Mouse (Mus musculus) C2C12 (cell line): Measurements from ENCODE around the gene Vac14.

Source experiments
- CTCF ChIP-seq: IDR thresholded peaks from one replicate; pipeline ENCODE4 v1.5.1; 2011; ENCODE audit not compliant: control insufficient read depth, insufficient read depth, insufficient read length
- MYOD1 ChIP-seq: IDR thresholded peaks from one replicate; pipeline ENCODE4 v1.6.1; 2011; ENCODE audit warnings: low read depth; ENCODE audit not compliant: control insufficient read depth, insufficient read length
- USF1 ChIP-seq: IDR thresholded peaks from one replicate; pipeline ENCODE4 v1.6.1; 2011; ENCODE audit warnings: low read depth, mild to moderate bottlenecking, control low read depth, moderate library complexity

- TF ChIP-seq CTCF: no peak
- no peak for TF ChIP-seq USF1
- TF ChIP-seq MYOD1: no peak
Observed at GRCm38 (mm10) chr8:110713073-110713472, 94.7 kb downstream of the Vac14 start.
